Mouse (Mus musculus): Measurements from ENCODE around the gene Cacna1s.

GRCm38 (mm10) chr1:136137071-136137531, 84.6 kb downstream of the Cacna1s start:
- TF ChIP-seq CTCF (IDR thresholded peaks at IDR 0.05; ENCODE audit: low read depth, low read length) (no peak), POLR2A (IDR thresholded peaks at IDR 0.05; ENCODE audit: insufficient read depth, low read length) (no peak)

Data from ES-Bruce4 (cell line).